In genomic region chr1:177639931-177640846, GRCm38 (mm10) we compare ENCODE assay signal across 9 mouse cellular contexts.
DNase-seq lines count a peak whose midpoint lies in the region; ATAC-seq and TF ChIP-seq lines count a peak whose summit lies in the region.
"Had no signal": no experiment of that assay in that cellular context is flagged by ENCODE, and none has a peak within 500 bp of the region (broad histone marks: within the 10 kb centered on the region; RNA-seq: fewer than 3 reads in every experiment).

No protein-coding gene starts in this region.

- no peaks in the 10 kb centered on the region for H3K36me3 ChIP-seq in lung, embryonic 14.5 days (ENCODE audit: insufficient read depth)
- no peaks in the 10 kb centered on the region for H3K36me3 ChIP-seq in forebrain, postnatal 0 days (ENCODE audit: insufficient read depth)
- H3K36me3 ChIP-seq in midbrain, embryonic 13.5 days = no peaks in the 10 kb centered on the region

- no peaks in the 10 kb centered on the region for H3K9me3 ChIP-seq in lung, embryonic 14.5 days (ENCODE audit: low read depth, low read length)
- no peaks in the 10 kb centered on the region for H3K9me3 ChIP-seq in forebrain, postnatal 0 days (ENCODE audit: low read length)
- H3K9me3 ChIP-seq in midbrain, embryonic 13.5 days = no peaks in the 10 kb centered on the region
- H3K9me3 ChIP-seq: megakaryocyte, embryonic 14.5 days had no signal

- H3K27me3 ChIP-seq in lung, embryonic 14.5 days (ENCODE audit: insufficient read depth, low read length) = no peaks in the 10 kb centered on the region
- no peaks in the 10 kb centered on the region for H3K27me3 ChIP-seq in forebrain, postnatal 0 days (ENCODE audit: insufficient read depth, low read length)
- no peaks in the 10 kb centered on the region for H3K27me3 ChIP-seq in midbrain, embryonic 13.5 days
- H3K27me3 ChIP-seq: megakaryocyte, embryonic 14.5 days had no signal

- no peak for TF ChIP-seq CTCF in lung, embryonic 14.5 days (IDR thresholded peaks at IDR 0.05; ENCODE audit: low read depth)
- TF ChIP-seq CTCF in forebrain, postnatal 0 days (IDR thresholded peaks at IDR 0.05; ENCODE audit: low read depth) = no peak

- no peaks in the 10 kb centered on the region for H3K4me1 ChIP-seq in lung, embryonic 14.5 days (ENCODE audit: insufficient read depth)
- H3K4me1 ChIP-seq in forebrain, postnatal 0 days (ENCODE audit: insufficient read depth) = no peaks in the 10 kb centered on the region; the same call in 1 of the 2 replicates
- H3K4me1 ChIP-seq in midbrain, embryonic 13.5 days (replicated peaks) = peaks cover 17% of the 10 kb centered on the region
- H3K4me1 ChIP-seq: megakaryocyte, embryonic 14.5 days had no signal

- H3K4me2 ChIP-seq in lung, embryonic 14.5 days = no peak overlapping the region
- peak overlapping the region; percentile 45 for H3K4me2 ChIP-seq in forebrain, postnatal 0 days (ENCODE audit: low read depth)
- H3K4me2 ChIP-seq in midbrain, embryonic 13.5 days (replicated peaks) = peak overlapping the region; percentile 53

- H3K4me3 ChIP-seq in lung, embryonic 14.5 days (ENCODE audit: low read depth, low read length) = no peak overlapping the region
- H3K4me3 ChIP-seq in forebrain, postnatal 0 days (ENCODE audit: low read depth, low read length) = peak overlapping the region; percentile 19
- H3K4me3 ChIP-seq in midbrain, embryonic 13.5 days (replicated peaks) = peak overlapping the region; percentile 22
- H3K4me3 ChIP-seq: megakaryocyte, embryonic 14.5 days had no signal

- 35% methylated on average over 20 of the region's 20 CpGs for WGBS in lung, embryonic 14.5 days
- 19% methylated on average over 20 of the region's 20 CpGs for WGBS in forebrain, postnatal 0 days
- 22% methylated on average over 20 of the region's 20 CpGs for WGBS in midbrain, embryonic 13.5 days

- no peak for DNase-seq in lung, embryonic 14.5 days
- no peak for DNase-seq in lung, postnatal 25 days (ENCODE audit: low spot score)
- DNase-seq in forebrain, postnatal 0 days = peak; percentile 84
- DNase-seq in telencephalon, adult 2 months (ENCODE audit: low read depth, low spot score) = peak; percentile 32
- DNase-seq in testis, postnatal 14 days (ENCODE audit: low spot score) = no peak
- no peak for DNase-seq in spleen, adult 12 weeks (ENCODE audit: low spot score)

- no peak overlapping the region for H3K9ac ChIP-seq in lung, embryonic 14.5 days
- peak overlapping the region; percentile 43 for H3K9ac ChIP-seq in forebrain, postnatal 0 days
- peak overlapping the region; percentile 11; the same call in 1 of the 2 replicates for H3K9ac ChIP-seq in midbrain, embryonic 13.5 days (replicated peaks)

- no peak overlapping the region for H3K27ac ChIP-seq in lung, embryonic 14.5 days (ENCODE audit: low read depth)
- H3K27ac ChIP-seq in forebrain, postnatal 0 days (ENCODE audit: low read depth, low read length) = no peak overlapping the region; the same call in 1 of the 2 replicates
- peak overlapping the region; percentile 59; the same call in 1 of the 2 replicates for H3K27ac ChIP-seq in midbrain, embryonic 13.5 days

- ATAC-seq in lung, embryonic 14.5 days (ENCODE audit: insufficient read depth) = peak; percentile 24; the same call in 1 of the 2 replicates
- ATAC-seq in forebrain, postnatal 0 days = peak; percentile 93
- peak; percentile 80 for ATAC-seq in midbrain, embryonic 13.5 days
- ATAC-seq in inflammation-experienced regulatory T-cells, adult 6 months = no peak

Comparison
In these comparisons a context has a peak if more than half of its experiments do, and no peak if none do; other contexts are left out.
1. DNase-seq: peak in forebrain, postnatal 0 days (single experiment) and telencephalon, adult 2 months (single experiment); none in lung, embryonic 14.5 days (single experiment), lung, postnatal 25 days (single experiment), testis, postnatal 14 days (single experiment) and spleen, adult 12 weeks (single experiment).